Mouse (Mus musculus) cerebellum, adult (tissue): ENCODE data around the gene Tfeb.
A peak's percentile ranks its signal among the peaks of the same experiment; 100 is the strongest.

ENCODE experiments used
- ATAC-seq: cut with Nextera tagmentation; 2 replicates; pipeline ENCODE4 v1.9.2; 2017; ENCODE audit warnings: mild to moderate bottlenecking, moderate library complexity, mixed read lengths; ENCODE audit not compliant: insufficient number of reproducible peaks, low FRiP score, low TSS enrichment

The Tfeb gene

GRCm38 (mm10) chr17:47750101-47750500, 13.3 kb downstream of the Tfeb start:
- no peak for ATAC-seq

GRCm38 (mm10) chr17:47751811-47752210, 15.0 kb downstream of the Tfeb start:
- no peak for ATAC-seq

GRCm38 (mm10) chr17:47753130-47753775, 16.4 kb downstream of the Tfeb start:
- no peak for ATAC-seq

GRCm38 (mm10) chr17:47754246-47754645, 17.4 kb downstream of the Tfeb start:
- ATAC-seq: no peak

GRCm38 (mm10) chr17:47756366-47756765, 19.5 kb downstream of the Tfeb start:
- ATAC-seq: no peak

- ATAC-seq: no peak
Observed at GRCm38 (mm10) chr17:47757056-47757610, 20.3 kb downstream of the Tfeb start.

GRCm38 (mm10) chr17:47759702-47760410, 23.0 kb downstream of the Tfeb start:
- peak; percentile 8; the same call in 1 of the 2 replicates for ATAC-seq

- ATAC-seq: no peak
Observed at GRCm38 (mm10) chr17:47762028-47762427, 25.2 kb downstream of the Tfeb start.

GRCm38 (mm10) chr17:47762518-47763340, 25.9 kb downstream of the Tfeb start:
- peak; percentile 63 for ATAC-seq

GRCm38 (mm10) chr17:47765986-47766385, 29.2 kb downstream of the Tfeb start:
- no peak for ATAC-seq

- ATAC-seq: no peak
Observed at GRCm38 (mm10) chr17:47766407-47767043, 29.7 kb downstream of the Tfeb start.

GRCm38 (mm10) chr17:47767081-47767455, 30.2 kb downstream of the Tfeb start:
- ATAC-seq: no peak

GRCm38 (mm10) chr17:47767456-47768141, 30.8 kb downstream of the Tfeb start:
- ATAC-seq: no peak

GRCm38 (mm10) chr17:47768707-47769276, 32.0 kb downstream of the Tfeb start:
- no peak for ATAC-seq

- ATAC-seq: no peak
Observed at GRCm38 (mm10) chr17:47769389-47770299, 32.8 kb downstream of the Tfeb start.

- no peak for ATAC-seq
Observed at GRCm38 (mm10) chr17:47773604-47774003, 36.8 kb downstream of the Tfeb start.

- no peak for ATAC-seq
Observed at GRCm38 (mm10) chr17:47777141-47777540, 40.3 kb downstream of the Tfeb start.

- no peak for ATAC-seq
Observed at GRCm38 (mm10) chr17:47780470-47780869, 43.6 kb downstream of the Tfeb start.
